Mouse (Mus musculus): Measurements from ENCODE around the gene Limch1. TPM values are rescaled to one million over a fixed set of nuclear protein-coding genes. Genes with fewer than 3 reads are reported as not detected.

The Limch1 gene
- total RNA-seq (2015; ENCODE audit: low replicate concordance): not detected in 2 replicates
- 0.70 TPM in 1 of 2 replicates, not detected in the other for total RNA-seq (2017; ENCODE audit: low replicate concordance)

DNA sequence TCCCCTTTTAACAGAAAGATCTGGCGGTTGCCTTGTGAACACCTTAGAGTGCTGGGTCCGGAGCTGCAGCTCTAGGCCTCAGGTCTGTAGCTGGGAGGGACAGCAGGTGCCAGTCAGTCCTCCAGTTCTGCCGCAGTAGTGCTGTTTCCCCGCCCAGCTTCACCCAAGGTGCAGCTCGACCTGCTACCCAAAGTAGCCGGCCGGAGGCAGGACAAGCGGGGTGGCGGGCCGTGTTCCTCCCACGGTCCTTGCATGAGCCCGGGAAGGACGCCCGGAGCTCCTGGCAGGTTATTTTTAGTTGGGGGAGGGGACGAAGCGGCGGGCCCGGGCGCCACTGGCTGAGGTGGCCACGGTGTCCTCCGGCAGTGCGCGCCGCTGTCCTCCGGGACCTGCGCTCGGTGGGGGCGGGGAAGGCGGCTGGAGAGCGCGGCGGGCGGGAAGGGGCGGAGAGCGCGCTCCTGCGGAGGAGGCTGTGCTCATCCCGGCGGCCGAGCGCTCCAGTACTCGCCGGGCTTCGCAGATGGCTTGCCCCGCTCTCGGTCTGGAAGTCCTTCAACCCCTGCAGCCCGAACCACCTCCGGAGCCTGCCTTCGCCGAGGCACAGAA lies at the start of gene Limch1:
Gene Limch1 (plus strand): TSS at position 438 of the 606 bp plus-strand sequence.
- ATAC-seq (replicated peaks; ENCODE audit: low FRiP score, poor library complexity, severe bottlenecking): no peak

DNA sequence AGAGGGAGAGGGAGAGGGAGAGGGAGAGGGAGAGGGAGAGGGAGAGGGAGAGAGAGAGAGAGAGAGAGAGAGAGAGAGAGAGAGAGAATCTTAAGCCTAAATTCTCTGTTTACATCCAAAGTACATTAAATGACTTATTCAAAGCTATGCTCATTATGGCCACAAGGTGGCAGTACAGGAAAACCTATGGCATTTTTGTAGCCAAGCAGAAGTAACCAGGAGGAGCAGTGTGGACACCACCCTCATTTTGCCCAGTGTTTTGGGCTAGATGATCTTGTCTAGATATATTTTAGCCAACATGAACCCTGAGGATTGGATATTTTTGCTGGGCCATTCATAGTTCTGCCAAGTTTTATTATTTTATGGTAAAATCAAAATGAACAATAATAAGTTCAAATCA lies 48.5 kb upstream of the Limch1 start:
- ATAC-seq (replicated peaks; ENCODE audit: low FRiP score, poor library complexity, severe bottlenecking): no peak

DNA sequence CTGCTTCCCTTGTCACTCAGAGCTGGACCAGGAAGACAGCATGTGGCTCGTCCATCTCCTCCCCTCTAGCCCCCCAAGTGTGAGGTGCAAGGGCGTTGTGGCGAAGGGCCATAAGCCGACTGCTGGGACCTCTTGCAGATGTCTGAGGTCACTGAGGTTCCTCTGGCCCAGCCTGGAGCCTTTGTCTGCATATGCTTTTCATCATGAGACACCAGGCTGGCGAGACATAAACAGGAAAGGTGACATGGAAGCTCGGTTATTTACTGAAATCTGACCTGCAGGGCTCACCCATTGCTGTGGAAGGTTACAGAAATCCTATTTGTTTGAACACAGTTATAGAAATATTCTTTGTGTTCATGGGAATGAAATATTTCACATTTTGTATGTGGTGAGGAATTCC lies 45.7 kb upstream of the Limch1 start:
- ATAC-seq (replicated peaks; ENCODE audit: low FRiP score, poor library complexity, severe bottlenecking): no peak

DNA sequence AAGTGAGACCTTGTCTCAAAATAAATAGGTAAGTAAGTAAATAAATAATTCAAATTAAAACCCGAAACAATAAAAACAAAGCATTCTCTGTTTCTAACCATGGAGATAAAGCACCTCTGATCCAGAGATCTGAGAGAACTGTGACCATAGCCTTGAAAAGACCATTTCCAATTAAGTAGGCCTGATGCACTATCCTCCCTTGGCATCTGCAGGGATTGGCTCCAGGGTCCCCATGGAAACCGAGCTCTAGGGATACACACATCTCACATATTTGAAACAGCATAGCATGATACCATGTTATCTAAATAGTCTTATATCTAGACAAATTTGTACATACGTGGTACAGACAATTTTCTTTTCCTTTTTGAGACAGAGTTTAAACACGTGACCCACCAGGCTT lies 43.7 kb upstream of the Limch1 start:
- ATAC-seq (replicated peaks; ENCODE audit: low FRiP score, poor library complexity, severe bottlenecking): no peak

DNA sequence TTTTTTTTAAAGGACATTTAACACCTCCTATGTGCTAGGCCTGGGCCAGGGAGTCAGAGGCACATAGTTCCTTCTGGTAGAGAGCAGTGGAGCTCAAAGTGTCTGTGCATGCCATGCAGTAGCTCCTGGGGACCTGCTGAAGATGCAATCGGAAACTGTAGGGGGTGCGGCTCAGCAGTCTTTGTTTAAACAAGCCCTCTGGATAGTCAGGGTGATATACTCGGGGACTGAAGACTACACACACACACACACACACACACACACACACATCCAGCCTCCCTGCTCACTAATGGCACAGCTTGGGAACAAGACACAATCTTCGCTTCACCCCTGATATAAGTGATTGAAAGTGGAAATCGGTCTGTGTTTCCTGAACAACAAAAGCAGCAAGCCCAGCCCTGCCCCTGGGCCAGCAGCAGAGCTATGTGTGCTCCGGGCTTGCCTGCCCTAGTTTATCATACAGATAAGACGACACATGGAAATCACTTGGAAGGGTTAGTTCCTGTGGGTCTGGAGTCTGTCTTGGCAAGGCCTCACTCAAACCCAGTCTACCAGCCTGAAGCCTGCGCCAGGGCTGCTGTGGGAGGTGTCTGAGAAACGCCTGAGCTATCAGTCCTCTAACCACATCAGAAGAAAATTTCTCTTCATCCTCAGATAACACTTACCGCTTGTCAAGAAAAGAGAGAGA lies 42.2 kb upstream of the Limch1 start:
- no peak for ATAC-seq (replicated peaks; ENCODE audit: low FRiP score, poor library complexity, severe bottlenecking)

DNA sequence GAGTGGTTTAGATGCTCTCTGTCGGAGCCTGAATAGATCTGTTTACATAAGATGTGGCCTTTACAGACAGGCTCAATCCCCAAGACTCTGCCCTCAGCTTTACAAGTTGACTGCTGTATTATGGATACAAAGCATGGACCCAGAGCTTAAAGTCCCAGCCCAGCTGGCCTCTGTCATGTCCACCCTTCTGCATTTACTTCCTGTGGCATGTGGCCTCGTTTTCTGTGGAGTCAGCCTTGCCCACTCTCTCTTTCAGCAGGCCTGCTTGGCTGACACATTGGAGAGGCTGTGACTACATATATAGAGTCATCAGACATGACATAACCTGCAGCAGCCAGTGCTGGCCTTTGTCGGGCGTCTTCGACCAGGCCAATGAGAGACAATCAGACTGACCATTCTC lies 37.8 kb upstream of the Limch1 start:
- no peak for ATAC-seq (replicated peaks; ENCODE audit: low FRiP score, poor library complexity, severe bottlenecking)

- ATAC-seq (replicated peaks; ENCODE audit: low FRiP score, poor library complexity, severe bottlenecking): no peak
These were observed 35.1 kb upstream of the Limch1 start for GRCm38 (mm10) chr5:66710445-66711019.

DNA sequence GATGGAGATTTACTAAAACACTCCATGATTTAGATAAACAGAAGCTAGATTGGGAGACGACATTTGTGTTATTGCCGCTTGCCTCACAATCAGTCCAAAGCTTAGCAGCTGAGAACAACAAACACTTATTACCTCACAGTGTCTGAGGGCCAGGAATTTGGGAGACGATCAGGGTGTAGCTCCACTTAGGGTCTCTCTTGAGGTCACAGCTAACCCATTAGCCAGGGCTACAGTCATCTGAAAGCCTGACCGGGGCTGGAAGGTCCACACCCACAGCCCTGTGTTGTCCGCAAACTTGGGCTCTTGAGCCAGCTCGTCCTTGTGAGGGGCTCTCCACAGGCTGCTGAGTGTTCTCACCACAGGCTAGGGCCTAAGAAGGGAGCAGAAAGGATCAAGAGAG lies 32.8 kb upstream of the Limch1 start:
- ATAC-seq (replicated peaks; ENCODE audit: low FRiP score, poor library complexity, severe bottlenecking): no peak

- ATAC-seq (replicated peaks; ENCODE audit: low FRiP score, poor library complexity, severe bottlenecking): no peak
These were observed 30.1 kb upstream of the Limch1 start for GRCm38 (mm10) chr5:66715498-66715931.

DNA sequence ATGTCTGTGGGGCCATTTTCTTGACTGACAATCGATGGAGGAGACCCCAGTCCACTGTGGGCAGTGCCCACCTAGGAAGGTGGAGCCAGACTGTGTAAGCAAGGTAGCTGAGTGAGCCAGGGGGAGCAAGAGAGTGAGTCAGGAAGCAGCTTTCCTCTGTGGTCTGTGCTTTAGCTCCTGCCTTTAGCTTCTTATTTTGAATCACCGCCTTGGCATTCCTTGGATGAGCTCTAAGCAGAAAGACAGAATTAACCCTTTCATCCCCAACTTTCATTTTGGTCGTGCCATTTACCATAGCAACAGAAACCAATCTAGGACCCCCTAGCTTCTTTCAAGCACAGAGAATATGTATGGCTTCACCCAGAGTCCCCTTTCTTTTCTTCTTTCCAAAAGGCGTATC lies 27.7 kb upstream of the Limch1 start:
- ATAC-seq (replicated peaks; ENCODE audit: low FRiP score, poor library complexity, severe bottlenecking): no peak

GRCm38 (mm10) chr5:66718413-66718812 lies 27.2 kb upstream of the Limch1 start:
- no peak for ATAC-seq (replicated peaks; ENCODE audit: low FRiP score, poor library complexity, severe bottlenecking)

- no peak for ATAC-seq (replicated peaks; ENCODE audit: low FRiP score, poor library complexity, severe bottlenecking)
These were observed 26.7 kb upstream of the Limch1 start for GRCm38 (mm10) chr5:66718880-66719279.

GRCm38 (mm10) chr5:66720921-66721320 lies 24.7 kb upstream of the Limch1 start:
- no peak for ATAC-seq (replicated peaks; ENCODE audit: low FRiP score, poor library complexity, severe bottlenecking)

- ATAC-seq (replicated peaks; ENCODE audit: low FRiP score, poor library complexity, severe bottlenecking): no peak
These were observed 23.0 kb upstream of the Limch1 start for GRCm38 (mm10) chr5:66722586-66722985.

- no peak for ATAC-seq (replicated peaks; ENCODE audit: low FRiP score, poor library complexity, severe bottlenecking)
These were observed 22.6 kb upstream of the Limch1 start for GRCm38 (mm10) chr5:66723037-66723436.

- ATAC-seq (replicated peaks; ENCODE audit: low FRiP score, poor library complexity, severe bottlenecking): no peak
These were observed 22.0 kb upstream of the Limch1 start for GRCm38 (mm10) chr5:66723626-66724025.

- no peak for ATAC-seq (replicated peaks; ENCODE audit: low FRiP score, poor library complexity, severe bottlenecking)
These were observed 16.3 kb upstream of the Limch1 start for GRCm38 (mm10) chr5:66729306-66729705.

- ATAC-seq (replicated peaks; ENCODE audit: low FRiP score, poor library complexity, severe bottlenecking): no peak
These were observed 14.9 kb upstream of the Limch1 start for GRCm38 (mm10) chr5:66730621-66731301.

DNA sequence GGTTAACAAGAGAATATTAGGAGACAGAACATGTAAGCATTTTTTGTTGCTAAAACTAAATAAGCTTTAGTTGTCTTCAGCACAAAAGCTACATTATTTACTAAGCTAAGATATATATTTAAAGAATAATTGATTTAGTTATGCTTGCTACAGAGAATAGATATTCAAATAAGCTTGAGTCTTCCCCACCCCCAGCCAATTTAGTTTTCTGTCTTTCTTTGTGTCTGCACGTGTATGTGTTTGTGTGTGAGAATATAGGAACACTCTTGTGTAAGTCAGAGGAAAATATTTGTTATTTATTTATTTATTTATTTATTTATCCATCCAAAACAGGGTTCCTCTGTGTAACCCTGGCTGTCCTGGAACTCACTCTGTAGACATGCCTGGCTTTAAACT lies 14.3 kb upstream of the Limch1 start:
- no peak for ATAC-seq (replicated peaks; ENCODE audit: low FRiP score, poor library complexity, severe bottlenecking)

DNA sequence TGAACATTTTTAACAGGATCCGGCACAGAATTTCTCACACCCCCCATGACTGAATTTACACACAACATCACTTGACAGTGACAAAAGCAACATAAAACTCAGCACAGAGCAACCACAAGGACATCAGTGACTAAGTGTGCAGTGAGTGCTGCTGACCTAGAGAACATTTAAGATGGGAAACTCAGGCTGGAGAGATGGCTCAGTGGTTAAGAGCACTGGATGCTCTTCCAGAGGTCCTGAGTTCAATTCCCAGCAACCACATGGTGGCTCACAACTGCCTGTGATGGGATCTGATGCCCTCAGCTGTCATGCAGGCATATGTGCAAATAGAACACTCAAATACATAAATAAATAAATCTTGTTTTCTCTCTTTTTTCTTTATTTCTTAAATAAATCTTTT lies 12.1 kb upstream of the Limch1 start:
- no peak for ATAC-seq (replicated peaks; ENCODE audit: low FRiP score, poor library complexity, severe bottlenecking)

- no peak for ATAC-seq (replicated peaks; ENCODE audit: low FRiP score, poor library complexity, severe bottlenecking)
These were observed 6.3 kb upstream of the Limch1 start for GRCm38 (mm10) chr5:66739376-66739775.

All from erythroblast, adult 5-6 weeks (primary cell).